Mouse (Mus musculus) CD4-positive, CD25-positive, alpha-beta regulatory T cell, adult 9 weeks (primary cell): Measurements from ENCODE around the gene Pibf1. TPM values are rescaled to one million over a fixed set of nuclear protein-coding genes. Genes with fewer than 3 reads are reported as not detected.

ENCODE experiments used
- polyA plus RNA-seq: library from polyadenylated mRNA; unstranded; fragments of 100-300 nt; shearing (Covaris generic); gene quantifications from one replicate; pipeline ENCODE4 v1.2.1, GENCODE M21; 2017

The Pibf1 gene
- polyA plus RNA-seq, result 27.2 TPM

GRCm38 (mm10) chr14:99099267-99099966, at the start of gene Pibf1, which contains the start of gene Dis3:
Gene Pibf1 (plus strand): TSS chr14:99099424.
Gene Dis3 (minus strand): TSS chr14:99099770.

GRCm38 (mm10) chr14:99298385-99299021, 199.3 kb downstream of the Pibf1 start, which contains the start of gene Klf5:
Gene Klf5 (plus strand): TSS chr14:99298691.

Other genes starting within 250 kb of the Pibf1 start
- 13.4 TPM for gene Rpl36a-ps1, start 105.1 kb upstream of the Pibf1 start, polyA plus RNA-seq
- 51.7 TPM for gene Mzt1, start 53.3 kb upstream of the Pibf1 start, polyA plus RNA-seq
- gene Bora, start 53.2 kb upstream of the Pibf1 start, polyA plus RNA-seq, result 28.4 TPM
- 5.8 TPM for gene Dis3, start 346 bp downstream of the Pibf1 start, polyA plus RNA-seq
- 0.12 TPM for gene Klf5, start 199.3 kb downstream of the Pibf1 start, polyA plus RNA-seq